Mouse (Mus musculus): ENCODE results near the gene Apold1.

The Apold1 gene

GRCm38 (mm10) chr6:134981231-134982062 lies at the start of gene Apold1:
Apold1 (plus strand) TSS chr6:134981718.
- DNase-seq: no peak

GRCm38 (mm10) chr6:134932486-134933206 lies 48.9 kb upstream of the Apold1 start:
- no peak for DNase-seq

- no peak for DNase-seq
Observed at GRCm38 (mm10) chr6:134933207-134933558, 48.3 kb upstream of the Apold1 start.

GRCm38 (mm10) chr6:134934305-134934704 lies 47.2 kb upstream of the Apold1 start:
- no peak for DNase-seq

GRCm38 (mm10) chr6:134939781-134940180 lies 41.7 kb upstream of the Apold1 start:
- DNase-seq: no peak

DNA sequence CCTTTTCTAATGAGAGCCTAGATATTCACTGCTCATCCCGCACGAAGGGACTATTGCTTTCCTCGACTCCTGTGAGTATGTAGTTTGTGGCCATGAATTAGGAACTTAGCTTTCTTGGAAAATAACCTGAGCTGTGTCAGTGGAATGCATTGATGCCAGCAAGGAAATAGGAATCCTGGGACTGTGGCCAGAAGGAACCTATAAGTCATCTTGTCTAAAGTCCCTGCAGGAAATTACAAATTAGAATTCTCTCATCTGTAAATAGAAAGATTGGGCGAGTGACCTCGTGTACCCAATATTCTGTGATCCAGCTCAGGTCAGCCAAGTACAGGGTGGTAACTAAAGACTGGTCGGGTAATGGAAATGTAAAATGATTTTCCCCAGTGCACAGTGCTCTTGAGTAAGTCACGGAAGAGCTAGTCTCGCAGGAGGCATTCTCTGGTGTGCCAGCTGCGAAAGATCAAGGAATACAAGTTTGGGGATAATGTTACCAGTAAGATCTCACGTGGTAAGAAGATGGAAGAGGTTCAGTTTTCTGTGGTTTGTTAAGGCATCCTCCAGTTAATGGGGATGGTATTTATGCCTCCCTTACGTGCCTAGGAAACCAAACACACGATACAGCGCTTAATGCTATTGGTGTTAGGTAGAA lies 37.6 kb upstream of the Apold1 start:
- DNase-seq: no peak

GRCm38 (mm10) chr6:134946054-134946453 lies 35.5 kb upstream of the Apold1 start:
- DNase-seq: no peak

DNA sequence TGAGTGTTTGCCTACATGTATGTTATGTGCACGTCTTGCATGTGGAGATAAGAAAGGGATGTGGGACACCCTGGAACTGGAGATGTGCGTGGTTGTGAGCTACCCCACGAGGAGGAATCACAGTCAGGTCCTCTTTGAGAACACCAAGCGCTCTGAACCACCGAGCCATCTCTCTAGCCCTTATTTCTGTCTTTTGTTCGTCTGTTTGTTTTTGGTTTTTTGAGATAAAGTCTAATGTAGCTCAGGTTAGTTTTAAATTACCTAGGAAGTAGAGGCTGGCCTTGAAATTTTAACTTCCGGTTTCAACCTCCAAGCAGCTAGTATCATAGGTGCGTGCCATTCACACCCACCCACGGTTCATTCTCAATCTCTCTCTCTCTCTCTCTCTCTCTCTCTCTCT lies 34.7 kb upstream of the Apold1 start:
- DNase-seq: no peak

GRCm38 (mm10) chr6:134947311-134948087 lies 34.0 kb upstream of the Apold1 start:
- DNase-seq: peak; percentile 54

- no peak for DNase-seq
Observed at GRCm38 (mm10) chr6:134948522-134949061, 32.9 kb upstream of the Apold1 start.

DNA sequence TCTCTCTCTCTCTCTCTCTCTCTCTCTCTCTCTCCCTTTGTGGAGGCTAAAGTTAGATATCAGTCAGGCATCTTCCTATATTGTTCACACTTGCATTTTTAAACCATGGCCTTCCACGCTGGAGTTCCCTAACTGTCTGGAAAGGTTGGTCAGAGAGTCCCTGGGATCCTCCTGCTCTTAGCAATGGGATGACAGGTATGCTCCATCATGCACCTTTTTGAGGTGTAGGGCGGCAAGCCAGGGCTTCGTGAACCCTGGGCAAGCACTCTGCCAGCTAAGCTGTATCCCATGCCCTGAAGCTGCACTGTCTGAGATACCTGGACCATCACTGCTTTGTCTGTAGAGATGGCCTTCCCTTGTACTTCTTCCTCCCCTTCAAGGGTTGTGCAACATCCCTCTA lies 32.3 kb upstream of the Apold1 start:
- DNase-seq: no peak

- no peak for DNase-seq
Observed at GRCm38 (mm10) chr6:134951364-134951763, 30.2 kb upstream of the Apold1 start.

GRCm38 (mm10) chr6:134953976-134954375 lies 27.5 kb upstream of the Apold1 start:
- no peak for DNase-seq

- DNase-seq: no peak
Observed at GRCm38 (mm10) chr6:134956388-134956787, 25.1 kb upstream of the Apold1 start.

DNA sequence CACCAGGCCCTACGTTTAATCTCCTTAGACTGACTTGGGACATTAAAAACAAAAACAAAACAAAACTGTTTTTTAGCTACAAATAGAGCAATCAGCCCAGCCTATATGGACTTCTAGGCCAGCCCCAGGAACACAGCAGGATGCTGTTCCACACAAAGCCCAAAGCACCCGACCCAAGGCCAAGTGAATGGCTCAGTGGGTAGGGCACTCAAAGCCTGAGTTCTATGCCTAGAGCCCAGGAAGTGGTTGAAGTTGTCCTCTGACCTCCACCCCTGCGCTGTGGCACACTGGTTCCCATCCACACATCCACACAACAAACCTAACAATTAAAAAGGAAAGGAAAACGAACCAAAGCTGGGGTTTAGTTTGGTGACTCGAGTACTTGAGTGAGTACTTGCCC lies 20.2 kb upstream of the Apold1 start:
- no peak for DNase-seq

DNA sequence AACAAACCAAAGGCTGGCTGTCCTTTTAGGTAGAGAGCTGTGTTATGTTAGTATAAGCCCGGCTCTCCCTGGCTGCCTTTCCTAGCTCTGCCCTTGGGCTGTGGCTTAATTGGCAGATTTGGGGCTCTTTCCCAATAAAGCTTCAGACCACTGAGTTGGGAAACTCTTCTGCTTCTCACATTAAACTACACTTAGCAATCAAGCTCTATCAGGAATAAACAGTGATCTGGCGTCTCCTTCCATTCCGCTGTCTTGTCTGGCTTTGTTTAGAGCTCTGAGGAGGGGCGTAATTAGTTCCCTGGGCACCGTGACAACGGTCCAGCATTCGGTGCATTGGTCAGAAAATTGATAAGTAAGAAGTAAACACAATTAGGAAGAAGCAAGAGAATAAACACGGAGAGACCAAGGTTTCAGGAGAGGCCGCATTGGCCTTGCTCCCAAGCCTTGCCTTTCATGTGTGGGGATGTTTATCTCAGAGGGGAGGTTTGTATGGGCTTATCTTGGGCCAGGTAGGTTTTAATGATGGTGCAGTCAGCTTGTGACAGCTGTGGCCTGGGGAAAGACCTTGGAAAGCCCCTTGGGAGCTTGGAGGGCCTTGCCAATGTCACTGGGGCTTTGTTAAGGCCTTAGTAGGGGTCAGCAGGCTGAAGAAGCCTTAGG lies 19.5 kb upstream of the Apold1 start:
- no peak for DNase-seq

GRCm38 (mm10) chr6:134962518-134962893 lies 19.0 kb upstream of the Apold1 start:
- DNase-seq: no peak

- DNase-seq: no peak
Observed at GRCm38 (mm10) chr6:134963910-134964309, 17.6 kb upstream of the Apold1 start.

GRCm38 (mm10) chr6:134966681-134967080 lies 14.8 kb upstream of the Apold1 start:
- DNase-seq: no peak

DNA sequence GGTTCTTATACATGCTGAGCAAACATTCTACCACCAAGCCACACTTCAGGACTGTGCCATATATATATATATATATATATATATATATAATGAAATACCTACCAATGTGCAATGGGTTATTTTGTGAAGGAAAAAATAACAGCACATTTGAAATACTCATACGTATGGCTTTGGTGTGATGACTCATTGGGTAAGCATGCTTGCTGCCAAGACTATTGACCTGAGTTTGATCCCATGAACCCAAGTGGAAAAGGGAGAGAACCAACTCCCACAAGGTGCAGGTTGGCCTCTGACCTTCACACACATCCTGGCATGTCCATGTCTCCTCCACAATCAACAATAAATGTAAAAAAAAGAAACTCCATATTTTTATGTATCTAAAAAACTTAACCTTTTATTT lies 13.2 kb upstream of the Apold1 start:
- no peak for DNase-seq

DNA sequence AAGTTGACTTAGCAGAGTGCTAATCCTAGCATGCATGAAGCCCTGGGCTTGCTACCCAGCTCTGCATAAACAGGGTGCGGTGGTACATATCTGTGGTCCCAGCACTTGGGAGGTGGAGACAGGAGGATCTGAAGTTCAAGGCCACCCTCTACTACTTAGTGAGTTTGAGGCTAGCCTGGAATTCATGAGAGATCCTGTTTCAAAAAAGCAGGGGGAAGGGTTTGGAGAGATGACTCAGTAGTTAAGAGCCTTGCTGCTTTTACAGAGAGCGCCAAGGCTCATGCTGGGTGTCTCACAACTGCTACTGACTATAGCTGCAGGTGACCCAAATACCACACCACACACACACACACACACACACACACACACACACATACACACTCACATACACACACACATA lies 12.0 kb upstream of the Apold1 start:
- DNase-seq: no peak

DNA sequence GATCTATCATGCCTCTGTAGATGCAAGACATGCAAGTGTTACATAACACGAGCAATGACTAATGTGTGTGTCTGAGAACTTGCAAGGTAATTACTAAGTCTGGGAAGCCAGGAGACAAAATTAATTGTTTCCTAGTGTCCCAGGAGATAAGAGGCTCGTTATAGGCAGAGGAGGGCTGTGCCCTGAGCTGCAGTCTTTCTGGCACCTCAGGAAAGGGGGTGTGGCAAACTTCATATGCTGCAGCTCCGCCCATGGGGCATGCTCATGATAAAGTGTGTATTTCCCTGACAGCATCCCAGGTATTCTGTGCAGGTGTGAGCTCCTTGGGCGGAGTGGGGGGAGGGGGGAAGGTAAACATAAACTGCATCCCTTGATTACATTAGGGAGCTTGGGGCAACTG lies 9.4 kb upstream of the Apold1 start:
- no peak for DNase-seq

All from right cerebral cortex, postnatal 14 days (tissue).